Mouse (Mus musculus): ENCODE measurements around the gene Phf3.
"Not testable (repeated sequence)": the region's sequence is repeated elsewhere in the genome, so short reads cannot be mapped to it uniquely, and the experiment has no call there.

The Phf3 gene

GRCm38 (mm10) chr1:30873541-30874260 is at the start of gene Phf3:
Gene Phf3, minus strand, starts transcription at chr1:30873921.
- peak; percentile 78 to 82 for DNase-seq

DNA sequence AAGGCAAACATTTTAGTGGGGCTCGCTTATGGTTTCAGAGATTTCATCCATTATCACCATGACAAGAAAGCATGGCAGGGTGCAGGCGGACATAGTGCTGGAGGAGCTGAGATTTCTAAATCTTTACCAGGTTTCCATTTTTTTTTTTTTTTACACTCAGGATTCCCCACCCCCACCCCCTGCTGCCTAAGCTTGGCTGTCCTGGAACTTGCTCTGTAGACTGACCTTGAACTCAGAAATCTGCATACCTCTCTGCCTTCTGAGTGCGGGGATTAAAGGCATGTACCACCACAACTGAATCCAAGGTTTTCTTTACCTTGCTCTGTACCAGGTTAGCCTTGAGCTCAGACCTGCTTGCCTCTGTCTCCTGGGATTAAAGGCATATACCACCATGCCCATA is 48.5 kb upstream of the Phf3 start:
- no peak for DNase-seq

- no peak for DNase-seq
Measured at GRCm38 (mm10) chr1:30921252-30921651, 47.5 kb upstream of the Phf3 start.

GRCm38 (mm10) chr1:30920620-30921177 is 47.0 kb upstream of the Phf3 start:
- peak in 1 of 2 experiments; percentile 32 for DNase-seq

DNA sequence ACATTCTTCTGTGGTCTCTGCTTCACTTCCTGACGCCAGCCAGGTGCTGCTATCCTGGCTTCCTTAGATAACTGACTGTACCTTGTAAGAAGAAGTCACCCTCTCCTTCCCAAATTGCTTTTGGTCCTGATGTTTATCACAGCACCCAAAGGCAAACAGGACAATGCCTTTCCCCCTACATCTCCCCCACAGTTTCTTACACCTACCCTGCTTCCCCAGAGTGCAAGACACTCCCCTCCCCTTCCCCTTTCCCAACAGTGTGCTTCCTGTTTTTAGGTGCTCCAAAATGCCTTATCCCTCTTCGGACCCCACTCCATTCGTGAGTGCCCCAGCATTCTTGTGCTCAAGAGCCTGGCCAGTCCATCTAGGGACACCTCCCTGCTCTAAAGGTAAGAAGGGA is 36.5 kb upstream of the Phf3 start:
- DNase-seq: no peak

DNA sequence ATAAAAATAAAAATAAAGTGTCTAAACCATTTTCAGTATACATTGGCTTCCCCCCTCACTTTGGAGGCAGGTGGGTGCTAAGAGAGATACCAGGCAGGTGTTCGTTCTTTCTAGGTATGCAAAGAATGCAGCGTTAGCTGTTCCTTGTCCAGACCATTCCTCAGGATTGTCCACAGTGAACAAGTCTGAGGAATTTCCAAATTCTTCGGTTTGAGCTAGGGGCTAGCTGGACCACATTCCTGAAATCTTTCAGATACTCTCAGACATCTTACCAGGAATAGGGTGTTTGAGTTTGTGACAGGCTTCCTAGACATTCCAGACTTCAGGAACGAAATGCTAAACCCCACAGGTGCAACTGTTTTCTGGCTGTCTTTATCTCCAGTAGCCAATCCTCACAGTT is 35.1 kb upstream of the Phf3 start:
- DNase-seq: no peak

DNA sequence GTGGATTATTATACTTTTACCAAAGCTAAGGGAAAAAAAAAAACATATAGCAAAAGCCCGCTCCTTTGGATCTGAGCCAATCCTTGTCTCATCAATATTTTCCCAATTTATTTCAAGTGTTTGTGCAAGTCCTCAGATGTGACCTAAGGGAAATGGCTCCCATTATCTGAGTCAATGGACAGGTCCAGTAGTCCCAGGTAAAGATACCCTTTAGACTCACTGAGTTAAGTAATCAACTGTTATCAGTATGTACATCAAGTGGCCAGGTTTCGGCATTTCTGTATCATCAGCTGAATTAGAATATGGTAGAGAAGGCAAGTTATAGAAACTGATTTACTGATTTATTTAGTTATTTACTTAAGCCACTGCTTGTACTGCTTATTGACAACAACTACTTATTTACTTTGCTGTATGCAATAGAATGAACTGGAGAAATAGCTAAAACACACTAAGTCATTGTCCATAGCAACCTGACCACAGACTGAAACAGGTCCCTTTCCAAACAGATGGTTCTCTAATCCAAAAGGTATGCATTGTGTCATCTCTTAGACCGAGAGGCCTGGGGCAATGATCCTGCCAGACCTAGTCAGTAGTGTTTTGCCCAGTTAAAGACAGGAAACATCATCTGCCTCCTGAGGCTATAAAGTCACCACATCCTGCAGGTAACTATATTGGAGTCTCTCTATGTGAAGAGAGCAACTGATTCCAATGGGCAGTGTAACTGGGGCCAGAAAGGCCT is 29.9 kb upstream of the Phf3 start:
- no peak for DNase-seq

DNA sequence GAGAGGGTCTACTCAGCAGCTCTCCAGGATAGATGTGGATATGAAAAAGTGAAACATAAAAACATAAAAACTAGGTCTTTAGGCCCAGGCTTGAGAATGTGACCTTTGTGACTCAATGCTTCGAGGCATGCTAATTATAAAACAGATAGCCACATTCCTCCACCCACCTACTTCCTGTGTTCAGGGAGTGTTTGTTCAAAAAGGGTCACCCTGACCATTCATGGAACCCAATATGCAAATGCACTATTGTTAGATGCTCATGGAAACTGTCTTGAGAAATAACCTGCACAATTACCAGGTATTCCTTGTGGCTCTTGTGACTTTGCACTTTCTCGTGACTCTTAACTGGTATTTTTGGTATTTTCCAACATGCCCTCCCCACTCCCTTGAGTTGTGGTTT is 25.0 kb upstream of the Phf3 start:
- DNase-seq: no peak

DNA sequence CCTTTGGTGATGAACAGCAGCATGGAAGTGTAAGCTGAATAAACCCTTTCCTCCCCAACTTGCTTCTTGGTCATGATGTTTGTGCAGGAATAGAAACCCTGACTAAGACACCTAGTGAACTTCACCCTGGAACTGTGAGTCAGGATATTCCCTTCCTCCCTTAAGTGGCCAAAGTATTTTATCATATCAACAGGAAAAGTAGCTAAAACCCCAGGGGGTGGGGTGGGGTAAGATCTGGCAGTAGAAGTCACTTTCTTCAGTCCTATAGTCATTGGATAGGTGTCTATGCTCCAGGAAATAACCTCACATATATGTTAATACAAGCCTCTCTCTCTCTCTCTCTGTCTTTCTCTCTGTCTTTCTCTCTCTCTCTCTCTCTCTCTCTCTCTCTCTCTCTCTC is 21.6 kb upstream of the Phf3 start:
- DNase-seq: not testable (repeated sequence)

GRCm38 (mm10) chr1:30883806-30884205 is 10.1 kb upstream of the Phf3 start:
- DNase-seq: not testable (repeated sequence)

GRCm38 (mm10) chr1:30875746-30876145 is 2.0 kb upstream of the Phf3 start:
- DNase-seq: no peak

- DNase-seq: no peak
Measured at GRCm38 (mm10) chr1:30874261-30875131, 775 bp upstream of the Phf3 start.

- DNase-seq: peak; percentile 22 to 27
Measured at GRCm38 (mm10) chr1:30872836-30873540, 733 bp downstream of the Phf3 start.

DNA sequence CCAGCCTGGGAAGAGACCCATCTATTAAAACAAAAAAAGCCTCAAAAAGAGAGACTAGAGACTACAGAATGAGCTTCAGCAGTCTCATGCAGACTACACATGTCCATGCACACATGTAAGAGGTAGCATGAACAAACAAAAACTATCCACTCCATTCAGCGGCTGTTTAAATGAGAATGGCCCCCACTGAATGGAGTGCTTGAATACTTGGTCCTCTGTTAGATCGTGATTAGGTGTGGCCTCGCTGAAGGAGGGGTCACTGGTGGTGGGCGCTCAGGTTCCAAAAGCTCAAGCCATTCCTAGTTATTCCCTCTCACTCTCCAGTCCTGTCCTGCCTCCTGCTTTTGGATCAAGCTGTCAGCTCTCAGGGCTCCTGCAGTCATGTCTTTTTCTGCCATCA is 5.9 kb downstream of the Phf3 start:
- no peak for DNase-seq

DNA sequence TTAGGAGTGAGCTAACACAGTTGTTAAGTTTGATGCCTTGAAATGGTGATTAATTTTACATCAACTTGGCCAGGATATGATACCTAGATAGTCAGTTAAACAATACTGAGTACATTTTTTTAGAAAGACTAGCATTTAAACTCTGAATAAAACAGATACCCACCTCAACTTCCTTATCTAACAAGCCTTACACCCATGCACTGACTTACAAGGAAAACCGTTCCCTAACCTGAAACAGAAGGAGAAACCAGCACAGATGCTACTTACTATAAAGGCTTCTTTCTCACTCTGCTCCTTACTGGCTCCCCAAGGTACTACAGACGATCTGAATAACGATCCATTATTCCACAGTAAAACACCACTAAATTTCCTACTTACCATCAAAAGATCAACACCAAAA is 21.2 kb downstream of the Phf3 start:
- DNase-seq: no peak

GRCm38 (mm10) chr1:30851920-30852319 is 21.8 kb downstream of the Phf3 start:
- no peak for DNase-seq

- DNase-seq: no peak
Measured at GRCm38 (mm10) chr1:30850906-30851305, 22.8 kb downstream of the Phf3 start.

DNA sequence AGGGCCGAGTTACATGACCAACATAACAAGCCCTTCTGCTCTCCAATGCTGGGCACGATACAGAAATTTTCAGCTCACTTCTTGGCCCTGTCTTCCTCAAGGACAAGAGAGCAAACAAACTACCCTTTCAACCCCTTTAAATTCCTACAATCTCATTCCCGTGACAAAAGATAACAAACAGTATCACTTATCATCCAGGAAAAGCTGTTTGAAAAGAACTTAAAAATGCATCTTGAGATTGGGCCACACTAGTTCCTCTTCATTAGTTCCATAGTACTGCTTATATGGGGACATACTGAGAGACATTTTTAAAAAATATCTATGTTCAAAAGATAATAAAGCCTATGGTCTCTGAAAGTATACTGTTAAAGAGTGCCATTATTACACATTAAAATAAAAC is 23.8 kb downstream of the Phf3 start:
- no peak for DNase-seq

DNA sequence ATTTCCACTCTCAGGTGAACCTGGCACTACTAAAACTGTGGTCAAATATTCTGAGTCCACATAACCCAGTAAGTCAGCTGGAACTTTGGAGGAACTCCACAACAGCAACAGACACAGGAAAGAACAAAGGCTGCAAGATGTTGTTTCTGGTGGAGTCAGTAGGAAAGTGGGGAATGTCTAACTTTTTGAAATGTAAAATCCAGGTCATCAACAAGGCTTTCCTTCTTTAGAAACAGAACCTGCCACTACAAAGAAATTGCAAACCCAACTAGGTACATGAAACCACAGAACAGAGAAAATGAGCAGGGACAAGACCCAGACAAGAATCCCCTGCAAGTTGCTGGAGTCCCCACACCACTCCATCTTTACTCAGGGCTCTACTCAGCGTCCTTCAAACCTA is 26.0 kb downstream of the Phf3 start:
- DNase-seq: no peak

DNA sequence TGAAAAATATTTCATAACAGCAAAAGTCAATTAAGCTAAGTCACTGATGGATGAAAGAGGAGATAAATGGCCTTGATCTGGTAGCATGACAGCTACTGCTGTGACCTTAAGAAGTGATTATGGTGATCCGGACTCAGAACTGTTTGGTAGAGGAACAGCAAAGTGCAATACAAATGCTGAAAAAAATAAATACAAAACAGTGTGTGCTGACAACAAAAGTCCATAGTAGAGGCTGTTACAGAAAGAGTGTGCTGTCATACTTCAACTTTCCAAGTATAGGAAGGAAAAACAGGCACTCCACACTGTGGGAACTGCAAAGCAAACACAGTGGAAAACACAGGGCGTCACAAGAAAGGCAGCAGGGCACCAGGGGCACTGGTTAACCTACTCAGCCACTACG is 34.1 kb downstream of the Phf3 start:
- no peak for DNase-seq

- no peak for DNase-seq
Measured at GRCm38 (mm10) chr1:30835512-30835911, 38.2 kb downstream of the Phf3 start.

- no peak for DNase-seq
Measured at GRCm38 (mm10) chr1:30832778-30833177, 40.9 kb downstream of the Phf3 start.

GRCm38 (mm10) chr1:30819414-30819813 is 54.3 kb downstream of the Phf3 start:
- no peak for DNase-seq
